Mouse (Mus musculus): ENCODE data around the gene Ms4a4b. TPM values are rescaled to one million over a fixed set of nuclear protein-coding genes. Genes with fewer than 3 reads are reported as not detected.
"Not testable (repeated sequence)": the region's sequence is repeated elsewhere in the genome, so short reads cannot be mapped to it uniquely, and the experiment has no call there.

Ms4a4b gene
- polyA plus RNA-seq, 1 experiment from 2014 or later, result not detected

- H3K4me1 ChIP-seq, result no peaks in the 10 kb centered on the region
- no peak overlapping the region for H3K27ac ChIP-seq (replicated peaks)
- H3K4me3 ChIP-seq, result no peak overlapping the region
- no peak for ATAC-seq (ENCODE audit: extremely low read depth, insufficient number of reproducible peaks, low FRiP score, low TSS enrichment)
- H3K9me3 ChIP-seq, result no peaks in the 10 kb centered on the region
- no peaks in the 10 kb centered on the region for H3K36me3 ChIP-seq
- H3K9ac ChIP-seq, result no peak overlapping the region
- no peaks in the 10 kb centered on the region for H3K27me3 ChIP-seq (replicated peaks)
- no peak overlapping the region for H3K4me2 ChIP-seq
- 74% methylated on average over 1 of the region's 1 CpGs for WGBS
Measured at GRCm38 (mm10) chr19:11486599-11486998, 43.2 kb downstream of the Ms4a4b start.

DNA sequence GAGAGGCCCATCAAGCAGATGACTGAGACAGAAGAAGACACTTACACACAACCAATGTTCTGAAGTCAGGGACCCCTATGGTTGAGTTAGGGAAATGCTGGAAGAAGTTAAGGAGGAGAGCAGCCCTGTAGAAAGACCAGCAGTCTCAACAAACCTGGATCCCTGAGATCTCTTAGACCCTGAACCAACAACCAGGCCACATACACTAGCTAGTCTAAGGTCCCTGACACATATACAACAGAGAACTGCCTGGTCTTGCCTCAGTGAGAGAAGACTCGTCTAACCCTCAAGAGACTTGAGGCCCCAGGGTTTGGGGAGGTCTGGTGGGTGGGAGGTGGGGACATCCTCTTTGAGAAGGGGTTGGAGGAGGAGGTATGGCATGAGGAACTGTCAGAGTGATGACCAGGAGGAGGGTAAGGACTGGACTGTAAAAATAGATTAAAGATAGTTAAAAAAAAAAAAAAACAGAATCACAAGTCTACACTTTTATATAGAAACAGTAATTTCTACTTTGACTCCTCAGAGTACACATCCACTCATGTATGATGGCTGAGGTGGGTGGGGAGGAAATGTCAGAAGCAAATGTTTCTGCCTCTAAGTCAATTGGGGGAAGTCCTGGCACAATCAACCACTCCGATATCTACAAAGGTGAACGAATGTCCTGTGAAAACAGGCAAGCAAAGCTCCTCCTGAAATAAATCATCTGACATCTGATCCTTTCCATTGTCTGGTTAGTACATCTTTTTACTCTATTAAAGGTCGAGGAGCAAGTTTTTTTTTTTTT lies 48.2 kb downstream of the Ms4a4b start:
- Histone ChIP-seq H3K27ac (replicated peaks) (no peak overlapping the region), H3K9me3 (no peaks in the 10 kb centered on the region), H3K27me3 (replicated peaks) (no peaks in the 10 kb centered on the region), H3K4me2 (no peak overlapping the region), H3K4me3 (no peak overlapping the region), H3K36me3 (no peaks in the 10 kb centered on the region), H3K4me1 (no peaks in the 10 kb centered on the region), H3K9ac (no peak overlapping the region)
- WGBS, result 61% methylated on average over 4 of the region's 4 CpGs
- ATAC-seq (ENCODE audit: extremely low read depth, insufficient number of reproducible peaks, low FRiP score, low TSS enrichment), result no peak

GRCm38 (mm10) chr19:11492671-11493070 lies 49.3 kb downstream of the Ms4a4b start:
- Histone ChIP-seq H3K36me3 (no peaks in the 10 kb centered on the region), H3K4me2 (no peak overlapping the region), H3K9ac (no peak overlapping the region), H3K4me3 (no peak overlapping the region), H3K9me3 (no peaks in the 10 kb centered on the region), H3K27ac (replicated peaks) (no peak overlapping the region), H3K27me3 (replicated peaks) (no peaks in the 10 kb centered on the region), H3K4me1 (no peaks in the 10 kb centered on the region)
- WGBS, result 68% methylated on average over 1 of the region's 1 CpGs
- no peak for ATAC-seq (ENCODE audit: extremely low read depth, insufficient number of reproducible peaks, low FRiP score, low TSS enrichment)

DNA sequence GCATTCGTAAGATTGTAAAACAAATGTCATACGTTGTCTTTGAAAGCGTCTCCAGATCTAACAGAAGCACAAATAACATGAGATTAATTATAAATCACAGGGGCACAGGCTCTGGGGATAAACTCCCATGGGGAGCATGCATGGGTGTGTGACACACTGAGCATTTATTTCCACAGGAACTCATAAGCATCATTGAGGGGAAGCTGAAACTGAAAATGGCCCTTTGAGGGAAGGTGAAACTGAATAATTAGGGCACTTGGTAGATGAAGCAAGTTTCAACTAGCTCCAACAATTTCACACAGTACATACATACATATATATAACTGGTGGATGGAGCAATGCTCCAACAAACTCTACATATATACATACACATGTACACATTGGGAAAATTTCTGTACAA lies 51.2 kb downstream of the Ms4a4b start:
- Histone ChIP-seq H3K4me3 (no peak overlapping the region), H3K9ac (no peak overlapping the region), H3K36me3 (no peaks in the 10 kb centered on the region), H3K27me3 (replicated peaks) (no peaks in the 10 kb centered on the region), H3K4me1 (no peaks in the 10 kb centered on the region), H3K9me3 (no peaks in the 10 kb centered on the region), H3K4me2 (no peak overlapping the region), H3K27ac (replicated peaks) (no peak overlapping the region)
- WGBS, result 82% methylated on average over 3 of the region's 3 CpGs
- ATAC-seq (ENCODE audit: extremely low read depth, insufficient number of reproducible peaks, low FRiP score, low TSS enrichment), result no peak

DNA sequence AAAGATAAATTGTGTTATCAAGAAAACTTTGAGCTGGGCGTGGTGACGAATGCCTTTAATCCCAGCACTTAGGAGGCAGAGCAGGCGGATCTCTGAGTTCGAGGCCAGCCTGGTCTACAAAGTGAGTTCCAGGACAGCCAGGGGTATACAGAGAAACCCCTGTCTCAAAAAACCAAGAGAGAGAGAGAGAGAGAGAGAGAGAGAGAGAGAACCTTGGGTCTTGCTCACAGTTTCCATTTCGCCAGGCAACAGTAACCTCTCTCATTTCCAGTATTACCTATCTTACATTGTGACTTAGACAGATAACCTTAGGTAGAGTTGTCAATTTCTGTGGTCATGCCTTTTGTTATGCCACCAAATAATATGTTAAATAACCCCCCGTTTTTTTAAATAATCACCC lies 53.0 kb downstream of the Ms4a4b start:
- no peak overlapping the region for H3K4me2 ChIP-seq
- H3K27me3 ChIP-seq (replicated peaks), result no peaks in the 10 kb centered on the region
- WGBS, result 61% methylated on average over 6 of the region's 6 CpGs
- ATAC-seq (ENCODE audit: extremely low read depth, insufficient number of reproducible peaks, low FRiP score, low TSS enrichment), result no peak
- H3K36me3 ChIP-seq, result no peaks in the 10 kb centered on the region
- no peak overlapping the region for H3K27ac ChIP-seq (replicated peaks)
- no peak overlapping the region for H3K9ac ChIP-seq
- no peaks in the 10 kb centered on the region for H3K9me3 ChIP-seq
- H3K4me3 ChIP-seq, result no peak overlapping the region
- no peaks in the 10 kb centered on the region for H3K4me1 ChIP-seq

- H3K4me2 ChIP-seq; H3K4me1 ChIP-seq; H3K9ac ChIP-seq; H3K36me3 ChIP-seq; H3K27me3 ChIP-seq (replicated peaks); H3K4me3 ChIP-seq; H3K27ac ChIP-seq (replicated peaks); H3K9me3 ChIP-seq; ATAC-seq (ENCODE audit: extremely low read depth, insufficient number of reproducible peaks, low FRiP score, low TSS enrichment): not testable (repeated sequence)
- 72% methylated on average over 1 of the region's 1 CpGs for WGBS
Measured at GRCm38 (mm10) chr19:11497300-11497699, 53.9 kb downstream of the Ms4a4b start.

DNA sequence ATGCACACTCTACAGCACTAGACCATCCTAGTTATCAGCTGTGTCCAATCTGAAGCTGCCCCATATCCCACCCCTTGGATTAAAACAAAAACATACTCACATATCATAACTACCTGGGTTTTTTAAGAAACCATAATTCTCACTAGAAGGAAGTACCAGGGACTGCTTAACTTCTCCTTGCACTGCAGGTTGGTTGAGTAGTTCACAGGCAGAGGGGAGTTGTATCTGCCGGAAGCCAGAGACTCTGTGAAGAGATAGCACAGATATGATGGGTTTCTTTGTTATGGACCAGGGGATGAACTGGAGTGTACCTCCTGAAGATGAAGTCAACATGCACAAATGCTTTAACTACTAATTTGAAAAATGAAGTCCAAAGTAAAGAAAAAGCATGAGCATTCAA lies 57.4 kb downstream of the Ms4a4b start:
- ATAC-seq (ENCODE audit: extremely low read depth, insufficient number of reproducible peaks, low FRiP score, low TSS enrichment), result no peak
- no peak overlapping the region for H3K4me3 ChIP-seq
- H3K27me3 ChIP-seq (replicated peaks), result no peaks in the 10 kb centered on the region
- H3K27ac ChIP-seq (replicated peaks), result no peak overlapping the region
- 75% methylated on average over 1 of the region's 1 CpGs for WGBS
- no peak overlapping the region for H3K4me2 ChIP-seq
- no peaks in the 10 kb centered on the region for H3K36me3 ChIP-seq
- no peak overlapping the region for H3K9ac ChIP-seq
- no peaks in the 10 kb centered on the region for H3K4me1 ChIP-seq
- H3K9me3 ChIP-seq, result no peaks in the 10 kb centered on the region

GRCm38 (mm10) chr19:11501326-11501725 lies 58.0 kb downstream of the Ms4a4b start:
- Histone ChIP-seq H3K27me3 (replicated peaks) (no peaks in the 10 kb centered on the region), H3K27ac (replicated peaks) (no peak overlapping the region), H3K4me3 (no peak overlapping the region), H3K4me2 (no peak overlapping the region), H3K4me1 (no peaks in the 10 kb centered on the region), H3K9me3 (no peaks in the 10 kb centered on the region), H3K9ac (no peak overlapping the region), H3K36me3 (no peaks in the 10 kb centered on the region)
- WGBS, result 74% methylated on average over 4 of the region's 4 CpGs
- ATAC-seq (ENCODE audit: extremely low read depth, insufficient number of reproducible peaks, low FRiP score, low TSS enrichment), result no peak

DNA sequence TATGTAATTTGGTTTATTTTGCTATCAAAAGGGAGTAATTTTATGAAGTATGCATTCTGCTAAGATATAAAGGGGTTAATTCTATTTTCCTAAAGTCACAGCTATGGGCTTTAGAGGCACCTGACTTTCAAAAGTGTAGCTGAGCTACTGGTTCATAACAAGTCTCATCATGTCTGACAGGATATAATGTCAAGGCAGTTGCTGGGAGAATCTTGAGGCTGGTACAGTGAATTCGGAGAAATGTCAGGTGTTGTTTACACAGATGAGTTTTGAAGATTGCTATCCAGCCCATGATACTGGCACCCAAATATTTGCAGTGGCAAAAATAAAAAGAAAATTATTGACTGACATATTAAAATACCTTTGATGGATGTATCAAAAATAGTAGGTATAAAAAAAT lies 61.5 kb downstream of the Ms4a4b start:
- Histone ChIP-seq H3K4me1 (no peaks in the 10 kb centered on the region), H3K27me3 (replicated peaks) (no peaks in the 10 kb centered on the region), H3K4me3 (no peak overlapping the region), H3K27ac (replicated peaks) (no peak overlapping the region), H3K4me2 (no peak overlapping the region), H3K9me3 (no peaks in the 10 kb centered on the region), H3K9ac (no peak overlapping the region), H3K36me3 (no peaks in the 10 kb centered on the region)
- 54% methylated on average over 1 of the region's 1 CpGs for WGBS
- ATAC-seq (ENCODE audit: extremely low read depth, insufficient number of reproducible peaks, low FRiP score, low TSS enrichment), result no peak

DNA sequence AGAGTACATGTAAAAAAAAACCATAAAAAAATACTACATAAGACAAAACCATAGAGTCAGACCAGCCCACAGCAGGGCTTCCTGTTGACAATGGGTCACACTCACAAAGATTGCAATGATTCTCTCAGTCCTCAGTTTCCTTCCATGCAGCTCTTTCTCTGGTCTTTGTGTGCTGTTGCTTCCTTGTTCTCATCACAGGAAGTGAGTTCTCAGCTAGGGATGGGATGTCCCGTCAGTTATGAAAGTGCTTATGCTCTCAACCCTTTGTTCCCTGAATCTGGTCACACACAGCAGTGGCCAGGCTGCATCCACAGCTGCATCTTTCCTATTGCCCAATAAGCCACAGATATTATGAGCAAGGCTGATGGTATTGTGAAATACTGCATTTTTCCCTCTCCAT lies 70.1 kb downstream of the Ms4a4b start:
- no peak for ATAC-seq (ENCODE audit: extremely low read depth, insufficient number of reproducible peaks, low FRiP score, low TSS enrichment)
- 31% methylated on average over 1 of the region's 1 CpGs for WGBS
- no peak overlapping the region for H3K27ac ChIP-seq (replicated peaks)
- no peaks in the 10 kb centered on the region for H3K9me3 ChIP-seq
- no peak overlapping the region for H3K9ac ChIP-seq
- no peak overlapping the region for H3K4me3 ChIP-seq
- no peaks in the 10 kb centered on the region for H3K27me3 ChIP-seq (replicated peaks)
- H3K36me3 ChIP-seq, result no peaks in the 10 kb centered on the region
- H3K4me2 ChIP-seq, result no peak overlapping the region
- no peaks in the 10 kb centered on the region for H3K4me1 ChIP-seq

DNA sequence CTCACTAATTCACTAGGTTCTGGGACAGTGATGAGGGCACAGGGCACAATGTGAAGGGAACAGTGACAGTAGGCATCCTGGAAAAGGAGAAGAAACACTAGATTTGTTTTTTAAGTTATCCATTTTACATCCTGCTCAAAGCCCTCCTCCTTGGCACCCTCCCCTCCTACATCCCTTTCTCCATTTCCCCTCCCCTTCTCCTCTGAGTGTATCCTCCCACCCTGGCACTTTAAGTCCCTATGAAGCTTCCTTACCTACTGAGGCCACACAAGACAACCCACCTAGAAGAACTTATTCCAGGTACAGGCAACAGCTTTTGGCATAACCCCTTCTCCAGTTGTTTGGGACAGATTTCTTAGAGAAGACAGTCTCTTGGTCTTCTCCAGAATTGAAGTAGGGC lies 72.9 kb downstream of the Ms4a4b start, which contains the start of gene Ms4a6b:
Ms4a6b (plus strand) TSS at position 267 of the 400 bp plus-strand sequence.
- Histone ChIP-seq H3K27ac (replicated peaks) (no peak within 1 kb of the TSS), H3K4me3 (no peak within 1 kb of the TSS), H3K36me3 (no peaks in the 10 kb centered on the region), H3K27me3 (replicated peaks) (no peaks in the 10 kb centered on the region), H3K9ac (no peak within 1 kb of the TSS), H3K9me3 (no peaks in the 10 kb centered on the region), H3K4me1 (no peaks in the 10 kb centered on the region), H3K4me2 (no peak within 1 kb of the TSS)
- no peak for ATAC-seq (ENCODE audit: extremely low read depth, insufficient number of reproducible peaks, low FRiP score, low TSS enrichment)
